Mouse (Mus musculus) ES-E14 (cell line): ENCODE results near the gene Lca5l. TPM values are rescaled to one million over a fixed set of nuclear protein-coding genes. Genes with fewer than 3 reads are reported as not detected.
A peak's percentile ranks its signal among the peaks of the same experiment; 100 is the strongest.

ENCODE experiments used
- DNase-seq: peaks from one replicate; pipeline ENCODE4 v3.0.0-alpha.2; 2013; ENCODE audit warnings: low read depth, low spot score
- H3K27ac ChIP-seq: 2 replicates; pipeline ENCODE4 v1.5.1; 2012; ENCODE audit warnings: low read depth, mild to moderate bottlenecking, low read length, moderate library complexity, mixed read lengths; ENCODE audit not compliant: poor library complexity, insufficient read depth, severe bottlenecking
- H3K36me3 ChIP-seq: 2 replicates; pipeline ENCODE4 v1.6.1; 2012; ENCODE audit warnings: mild to moderate bottlenecking, low read length, moderate library complexity, mixed read lengths; ENCODE audit not compliant: control insufficient read depth, poor library complexity, insufficient read depth, severe bottlenecking
- H3K4me1 ChIP-seq, 2 experiments: fragments of 150-350 bp in 1 of 2; sonication (generic) in 1 of 2; 2 replicates each; pipeline ENCODE4 v1.6.1; 2012; ENCODE audit warnings: low read length in 2 of 2, mild to moderate bottlenecking in 1 of 2, mixed read lengths in 1 of 2; ENCODE audit not compliant: control insufficient read depth in 2 of 2, insufficient read depth in 2 of 2, poor library complexity in 1 of 2
- H3K4me3 ChIP-seq, 2 experiments: fragments of 150-350 bp in 1 of 2; sonication (generic) in 1 of 2; 2 replicates each; pipeline ENCODE4 v1.5.1; 2012; ENCODE audit warnings: low read length in 2 of 2, low read depth in 1 of 2, mild to moderate bottlenecking in 1 of 2, mixed read lengths in 1 of 2; ENCODE audit not compliant: insufficient read depth in 1 of 2, poor library complexity in 1 of 2, severe bottlenecking in 1 of 2
- H3K9ac ChIP-seq: 2 replicates; pipeline ENCODE4 v1.6.1; 2012; ENCODE audit warnings: low read depth, mild to moderate bottlenecking, low read length, mixed read lengths; ENCODE audit not compliant: poor library complexity, insufficient read depth, severe bottlenecking
- H3K9me3 ChIP-seq: fragments of 150-350 bp; sonication (generic); 2 replicates; pipeline ENCODE4 v1.6.1; 2012; ENCODE audit warnings: low read depth, mild to moderate bottlenecking, low read length; ENCODE audit not compliant: control insufficient read depth, insufficient read depth
- CHD2 ChIP-seq: IDR thresholded peaks from 2 replicates; pipeline ENCODE4 v1.6.1; 2014; ENCODE audit warnings: mild to moderate bottlenecking, low read depth, low read length, inconsistent platforms
- HCFC1 ChIP-seq: IDR thresholded peaks from 2 replicates; pipeline ENCODE4 v1.6.1; 2012; ENCODE audit warnings: low read length, inconsistent platforms, borderline replicate concordance; ENCODE audit not compliant: insufficient read depth
- MAFK ChIP-seq: IDR thresholded peaks from 2 replicates; pipeline ENCODE4 v1.6.1; 2014; ENCODE audit warnings: mild to moderate bottlenecking, low read depth, low read length, inconsistent platforms; ENCODE audit not compliant: insufficient read depth
- ZC3H11A ChIP-seq: IDR thresholded peaks from 2 replicates; pipeline ENCODE4 v1.6.1; 2012; ENCODE audit warnings: low read depth, mild to moderate bottlenecking, inconsistent platforms, low read length, borderline replicate concordance
- ZNF384 ChIP-seq: IDR thresholded peaks from 2 replicates; pipeline ENCODE4 v1.6.1; 2012; ENCODE audit warnings: low read depth, low read length, inconsistent platforms
- in situ Hi-C, 2 experiments: fragments of 600-800 bp; cut with MboI; formaldehyde crosslinking; loops; one replicate each; pipeline ENCODE4 v1.15.1; 2025; ENCODE audit warnings: low sequenced_read_pairs in 2 of 2, inconsistent platforms in 1 of 2; ENCODE audit not compliant: unreplicated experiment in 2 of 2
- total RNA-seq: library from RNA; depleted of rRNA; stranded (reverse); fragments of 300-350 nt; gene quantifications from 2 replicates; pipeline ENCODE4 v1.2.3, GENCODE M21; 2012; rRNA removed

The Lca5l gene
- 0.58 and 0.74 TPM in 2 replicates for total RNA-seq

DNA sequence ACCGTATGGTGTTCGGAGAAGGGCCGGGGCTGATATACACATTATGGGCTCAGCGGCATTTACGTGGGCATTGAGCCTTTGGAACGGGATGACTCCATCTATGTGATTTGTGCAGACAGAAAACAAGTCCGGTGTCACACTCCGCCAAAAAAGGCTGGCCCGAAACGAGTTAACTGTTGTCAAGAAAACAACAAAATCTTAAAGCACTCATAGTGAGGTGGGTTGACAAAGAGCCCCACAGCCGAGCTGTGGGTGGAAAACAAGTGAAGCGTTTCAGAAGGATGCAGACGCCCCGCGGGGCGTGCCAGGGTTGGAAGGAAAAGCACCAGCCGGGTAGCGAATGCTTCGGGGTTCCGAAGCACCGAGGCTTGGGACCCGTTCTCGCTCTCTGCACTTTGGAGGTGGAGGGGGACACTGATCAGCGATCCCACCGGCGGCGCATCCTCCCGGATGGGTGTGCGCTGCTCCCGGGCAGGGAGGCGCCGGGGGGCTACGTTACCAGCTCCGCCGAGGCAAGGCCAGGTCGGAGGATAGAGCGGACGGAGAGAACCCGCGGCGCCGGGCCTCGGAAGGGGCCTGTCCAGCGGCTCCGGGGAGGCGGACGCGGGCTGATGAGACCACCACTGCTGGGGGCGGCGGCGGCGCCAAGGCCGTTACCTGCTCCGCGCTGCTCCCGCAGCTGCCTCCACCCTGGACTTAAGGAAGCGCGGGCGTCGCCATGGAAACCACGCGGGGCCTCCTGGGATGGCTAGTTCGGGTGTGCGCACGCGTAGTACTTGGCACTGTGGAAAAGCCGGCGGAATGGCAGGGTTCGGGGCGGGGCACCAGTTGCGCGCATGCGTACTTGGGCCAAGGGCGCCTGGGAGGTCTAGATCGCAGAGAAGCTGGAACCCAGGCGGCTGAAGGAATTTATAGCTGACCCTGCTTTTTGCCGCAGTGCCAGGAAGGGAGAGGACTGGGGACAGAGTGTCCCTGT lies at the start of gene Lca5l:
Gene Lca5l (minus strand): TSS at position 741 of the 976 bp plus-strand sequence.
- 0 out of 4 replicates have a peak, but pooled peaks cover 0 to 2% of the 10 kb centered on the region in 2 experiments for H3K4me1 ChIP-seq
- DNase-seq = peak; percentile 99
- H3K4me3 ChIP-seq = peak within 1 kb of the TSS; percentile 80 to 93
- H3K9me3 ChIP-seq = no peaks in the 10 kb centered on the region
- TF ChIP-seq ZC3H11A (no peak), CHD2 (no peak), HCFC1 (no peak; the same call in 1 of the 2 replicates), MAFK (0 out of 2 replicates have a peak, but pooled peaks have one; percentile 27)
- no peaks in the 10 kb centered on the region for H3K36me3 ChIP-seq
- in situ Hi-C loops = no loop called here
- H3K27ac ChIP-seq = no peak within 1 kb of the TSS
- H3K9ac ChIP-seq = peak within 1 kb of the TSS; percentile 75

- H3K4me3 ChIP-seq = no peak within 1 kb of the TSS
- in situ Hi-C loops = no loop called here
- TF ChIP-seq CHD2 (no peak), MAFK (no peak), ZNF384 (no peak), ZC3H11A (no peak), HCFC1 (no peak)
- no peaks in the 10 kb centered on the region for H3K36me3 ChIP-seq
- no peak within 1 kb of the TSS for H3K9ac ChIP-seq
- DNase-seq = no peak
- no peaks in the 10 kb centered on the region for H3K9me3 ChIP-seq
- no peak within 1 kb of the TSS for H3K27ac ChIP-seq
- H3K4me1 ChIP-seq = no peaks in the 10 kb centered on the region
Observed at GRCm38 (mm10) chr16:96235366-96235970, 43.4 kb upstream of the Lca5l start, which contains the start of gene B3galt5. B3galt5 (plus strand) TSS chr16:96235801.

GRCm38 (mm10) chr16:96233996-96234395 lies 41.9 kb upstream of the Lca5l start:
- DNase-seq = no peak
- no peaks in the 10 kb centered on the region for H3K36me3 ChIP-seq
- in situ Hi-C loops = no loop called here
- H3K9me3 ChIP-seq = no peaks in the 10 kb centered on the region
- no peak overlapping the region for H3K4me3 ChIP-seq
- H3K27ac ChIP-seq = no peak overlapping the region
- TF ChIP-seq CHD2 = no peak
- TF ChIP-seq ZC3H11A = no peak
- TF ChIP-seq MAFK = no peak
- TF ChIP-seq HCFC1 = no peak
- TF ChIP-seq ZNF384 = no peak
- H3K9ac ChIP-seq = no peak overlapping the region
- H3K4me1 ChIP-seq = no peaks in the 10 kb centered on the region

GRCm38 (mm10) chr16:96231974-96232373 lies 39.9 kb upstream of the Lca5l start:
- no peaks in the 10 kb centered on the region for H3K9me3 ChIP-seq
- H3K4me1 ChIP-seq = no peaks in the 10 kb centered on the region
- no peak for DNase-seq
- TF ChIP-seq HCFC1 (no peak), MAFK (no peak), CHD2 (no peak), ZC3H11A (no peak), ZNF384 (no peak)
- H3K36me3 ChIP-seq = no peaks in the 10 kb centered on the region
- no peak overlapping the region for H3K9ac ChIP-seq
- no peak overlapping the region for H3K27ac ChIP-seq
- in situ Hi-C loops = no loop called here
- no peak overlapping the region for H3K4me3 ChIP-seq
